Mouse (Mus musculus): ENCODE results near the gene Anapc5.

Anapc5 gene

DNA sequence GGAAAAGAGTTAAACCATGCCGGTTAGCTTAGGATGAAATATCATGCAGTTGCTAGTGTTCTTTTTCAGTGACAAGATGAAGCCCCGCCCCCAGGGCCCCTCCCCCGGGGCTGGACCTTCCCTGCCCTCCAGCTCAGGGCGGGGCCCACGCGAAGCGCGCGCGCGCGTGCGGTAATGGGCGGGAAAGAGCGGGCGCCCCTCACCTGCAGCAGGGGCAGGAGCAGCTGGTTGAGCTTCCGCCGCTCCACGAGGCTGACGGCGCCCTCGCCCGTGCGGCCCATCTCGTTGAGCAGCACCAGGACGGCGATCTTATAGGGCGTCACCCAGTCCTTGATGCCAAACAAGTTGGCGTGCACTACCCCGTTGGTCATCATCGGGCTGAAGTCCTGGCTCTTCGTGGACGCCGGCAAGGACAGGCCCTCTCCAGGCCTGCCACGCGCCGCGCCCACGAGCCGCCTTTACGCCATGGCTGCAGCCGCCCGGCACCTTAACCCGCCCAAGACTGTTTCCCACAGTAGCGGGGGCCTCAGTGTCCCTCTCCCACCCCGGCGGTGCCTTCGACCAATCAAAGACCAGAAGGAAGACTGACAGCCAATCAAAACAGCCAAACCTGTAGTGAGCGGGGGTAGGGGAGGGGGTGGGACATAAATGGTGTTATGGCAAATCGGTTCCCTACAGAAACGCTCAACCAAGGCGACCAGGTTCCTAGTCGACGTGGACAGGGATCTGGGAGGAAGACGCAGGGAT is at the start of gene Anapc5:
Gene Anapc5, minus strand, starts transcription at position 563 of the 747 bp plus-strand sequence.
- DNase-seq (ENCODE audit: low read depth, low spot score) = peak; percentile 97

DNA sequence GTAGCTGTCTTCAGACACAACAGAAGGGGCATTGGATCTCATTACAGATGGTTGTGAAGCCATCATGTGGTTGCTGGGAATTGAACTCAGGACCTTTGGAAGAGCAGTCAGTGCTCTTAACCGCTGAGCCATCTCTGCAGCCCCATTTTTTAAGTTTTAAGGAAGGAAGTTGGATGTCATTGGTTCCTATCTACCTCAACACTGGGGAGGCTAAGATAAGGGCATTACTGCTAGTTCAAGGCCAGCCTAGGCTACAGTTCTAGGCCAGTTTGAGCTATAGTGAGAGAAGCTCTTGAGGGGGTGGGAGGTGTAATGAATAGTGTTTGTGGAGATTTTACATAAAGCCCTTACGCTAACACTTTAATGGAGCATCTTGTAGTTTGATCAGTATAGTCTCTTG is 41.9 kb upstream of the Anapc5 start:
- no peak for DNase-seq (ENCODE audit: low read depth, low spot score)

DNA sequence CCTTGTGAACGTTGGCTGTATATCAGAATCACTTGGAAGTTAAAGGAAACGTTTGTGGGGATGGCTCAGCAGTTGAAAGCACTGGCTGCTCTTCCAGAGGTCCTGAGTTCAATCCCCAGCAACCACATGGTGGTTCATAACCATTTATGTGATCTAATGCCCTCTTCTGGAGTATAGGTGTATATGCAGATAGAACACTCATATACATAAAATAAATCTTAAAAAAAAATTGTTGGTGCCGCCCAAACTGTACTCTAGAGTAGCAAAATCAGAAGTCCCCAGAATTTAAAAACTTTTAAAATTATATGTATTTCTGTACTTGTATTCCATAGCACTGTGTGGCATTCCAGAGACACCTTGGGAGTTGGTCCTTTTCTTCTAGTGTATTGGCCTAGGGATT is 34.7 kb upstream of the Anapc5 start:
- DNase-seq (ENCODE audit: low read depth, low spot score) = no peak

DNA sequence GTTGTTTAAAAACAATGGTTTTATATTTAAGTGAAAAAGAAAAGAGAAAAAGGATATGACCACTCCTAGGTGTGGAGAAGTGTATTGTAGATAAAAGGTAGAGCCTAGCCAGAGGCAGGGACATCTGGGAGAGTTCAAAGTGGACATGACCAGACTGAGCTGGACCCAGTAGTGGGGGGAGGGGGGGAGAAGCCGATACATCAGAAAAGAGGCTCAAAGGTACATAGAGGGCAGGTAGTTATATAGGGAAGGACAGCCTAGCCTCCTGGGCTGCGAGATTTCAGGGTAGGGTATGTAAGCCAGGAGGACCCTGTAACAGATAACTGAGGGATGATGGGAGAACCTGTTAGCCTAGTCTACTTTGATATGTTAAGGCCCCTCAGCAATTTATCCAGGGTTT is 31.5 kb upstream of the Anapc5 start:
- DNase-seq (ENCODE audit: low read depth, low spot score) = no peak

DNA sequence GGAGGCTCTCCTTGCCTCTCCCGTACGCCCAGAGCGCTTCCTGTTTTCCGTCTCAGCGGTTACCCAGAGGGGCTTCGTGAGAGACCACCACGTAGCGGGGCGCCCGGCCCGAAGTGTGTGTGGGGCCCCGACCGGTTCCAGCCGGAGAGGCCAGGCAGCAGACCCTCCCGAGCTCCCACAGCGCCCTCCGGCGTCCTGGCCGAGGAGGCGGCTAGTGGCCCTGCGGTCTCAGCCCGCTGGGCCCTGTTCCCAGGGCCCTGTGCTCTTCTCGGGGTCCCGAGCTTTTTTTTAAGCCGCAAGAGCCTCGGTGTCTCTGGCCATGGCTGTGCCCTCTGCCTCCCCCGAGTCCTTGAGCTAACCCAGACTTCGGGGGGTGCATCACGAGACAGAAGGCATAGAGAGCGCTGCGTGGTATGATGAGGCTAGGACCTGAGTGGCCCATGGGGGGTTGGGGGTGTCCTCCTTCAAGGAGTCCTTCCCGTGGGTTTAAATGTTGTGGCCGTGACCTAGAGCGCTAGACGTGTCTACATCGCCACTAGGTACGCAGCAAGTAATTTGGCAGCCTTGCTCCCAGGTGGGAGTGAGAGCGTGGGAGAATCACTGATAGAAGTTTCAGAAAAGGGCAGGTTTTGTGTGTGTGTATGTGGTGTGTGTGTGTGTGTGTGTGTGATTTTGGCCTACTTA is 29.3 kb upstream of the Anapc5 start:
- no peak for DNase-seq (ENCODE audit: low read depth, low spot score)

DNA sequence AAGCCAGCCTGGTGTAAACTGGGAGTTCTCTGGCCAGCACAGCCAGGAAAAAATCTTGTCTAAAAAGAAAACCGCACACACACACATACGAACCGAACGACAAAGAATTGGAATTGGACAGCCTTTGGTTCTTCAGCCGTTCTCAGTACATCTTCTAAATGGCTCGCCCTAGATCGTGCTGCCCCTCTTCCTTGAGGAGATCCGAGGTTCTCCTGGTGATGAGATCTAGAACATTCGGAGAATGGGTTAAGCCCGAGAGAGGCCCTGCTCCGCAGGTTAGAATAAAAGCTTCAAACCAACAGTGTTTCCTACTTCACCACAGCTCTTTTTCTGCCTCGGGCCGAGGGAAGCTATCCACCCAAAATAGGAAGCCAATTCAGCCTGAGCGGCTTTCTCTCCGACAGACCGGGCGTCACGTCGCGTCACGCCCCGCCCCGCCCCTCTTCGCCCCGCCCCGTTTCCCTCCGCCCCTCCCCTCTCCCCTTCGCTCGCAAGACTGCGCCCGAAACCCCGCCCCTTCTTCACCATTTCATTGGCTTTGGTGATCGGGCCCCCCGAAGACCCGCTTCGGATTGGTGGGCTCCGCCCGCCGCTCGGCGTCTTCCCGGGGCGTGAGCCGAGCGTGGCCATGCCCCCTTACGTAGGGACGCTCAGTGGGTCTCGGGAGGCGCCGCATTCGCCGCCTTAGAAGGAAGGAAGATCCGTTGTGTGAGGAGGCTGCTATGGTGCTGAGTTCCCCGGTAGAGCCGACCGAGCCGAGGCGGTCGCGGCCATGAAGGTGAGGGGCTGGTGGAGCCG is 28.6 kb upstream of the Anapc5 start, which contains the start of gene Rnf34:
Gene Rnf34, plus strand, starts transcription at position 528 of the 798 bp plus-strand sequence.
- peak; percentile 97 for DNase-seq (ENCODE audit: low read depth, low spot score)

DNA sequence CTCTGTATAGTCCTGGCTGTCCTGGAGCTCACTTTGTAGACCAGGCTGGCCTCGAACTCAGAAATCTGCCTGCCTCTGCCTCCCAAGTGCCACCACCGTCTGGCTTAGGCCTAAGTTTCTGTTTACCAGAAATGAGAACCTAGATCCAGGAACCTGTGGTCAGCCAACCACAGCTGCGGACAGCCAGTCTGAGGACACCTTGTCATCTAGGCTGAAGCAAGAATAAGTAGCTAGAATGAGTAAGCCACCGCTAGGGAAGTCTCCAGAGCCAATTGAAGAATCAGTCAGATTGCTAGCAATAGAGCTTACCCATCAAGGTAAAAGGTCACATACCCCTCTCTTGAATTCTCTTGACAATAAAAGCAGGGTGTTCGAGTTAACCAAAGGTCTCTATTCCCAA is 22.7 kb upstream of the Anapc5 start:
- DNase-seq (ENCODE audit: low read depth, low spot score) = no peak

DNA sequence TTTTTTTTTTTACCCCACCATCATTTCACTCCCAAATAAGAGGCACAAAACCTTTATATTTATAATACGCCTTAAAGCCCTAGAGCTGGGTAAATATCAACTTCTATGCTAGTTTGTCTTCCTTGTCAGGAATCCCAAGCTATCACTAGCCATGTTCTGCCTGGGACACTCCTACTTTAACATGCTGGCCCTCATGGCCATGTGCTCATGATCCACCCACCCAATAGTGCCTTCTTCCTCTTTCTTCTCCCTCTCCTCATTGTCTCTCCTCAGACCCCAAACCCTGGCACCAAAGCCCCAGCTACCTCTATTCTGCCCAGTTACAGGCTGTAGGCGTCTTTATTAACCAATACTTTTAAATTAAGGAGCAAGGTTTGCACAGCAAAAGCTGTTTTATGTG is 20.0 kb upstream of the Anapc5 start:
- no peak for DNase-seq (ENCODE audit: low read depth, low spot score)

DNA sequence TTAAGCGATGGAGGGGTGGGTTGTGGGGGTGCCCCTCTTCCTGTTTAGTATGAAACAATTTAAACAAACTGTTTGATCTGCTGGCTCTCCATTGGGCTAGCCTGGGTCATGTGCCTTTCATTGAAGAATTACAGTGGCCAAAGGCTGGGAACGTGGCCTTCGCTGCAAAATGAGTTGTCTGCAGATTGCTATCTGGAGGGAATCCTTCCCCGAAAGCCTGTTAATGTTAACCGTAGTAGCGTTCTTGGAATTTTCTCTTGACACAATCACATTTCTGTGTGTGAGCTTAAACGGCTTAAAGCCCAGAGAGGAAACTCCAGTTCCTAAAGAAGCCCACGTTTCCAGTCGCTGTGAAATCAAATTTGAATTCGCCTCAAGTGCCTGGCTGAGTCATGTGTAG is 11.9 kb upstream of the Anapc5 start:
- DNase-seq (ENCODE audit: low read depth, low spot score) = no peak

DNA sequence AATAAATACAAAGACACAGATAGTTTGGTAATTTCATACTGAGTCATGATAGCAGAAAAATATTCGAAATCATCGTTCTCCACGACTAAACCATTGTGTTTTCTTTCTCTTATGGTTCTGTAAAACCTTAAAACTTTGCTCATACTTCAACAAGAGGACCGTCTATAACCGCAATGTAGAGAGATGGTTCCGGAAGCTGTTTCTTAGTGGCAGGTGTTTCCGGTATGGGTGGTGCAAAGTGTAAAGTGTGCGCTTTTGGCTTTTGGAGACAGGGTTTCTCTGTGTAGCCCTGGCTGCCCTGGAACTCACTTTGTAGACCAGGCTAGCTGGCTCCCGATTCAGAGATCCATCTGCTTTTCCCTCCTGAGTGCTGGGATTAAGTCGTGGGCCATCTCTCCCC is 11.4 kb upstream of the Anapc5 start:
- DNase-seq (ENCODE audit: low read depth, low spot score) = no peak

DNA sequence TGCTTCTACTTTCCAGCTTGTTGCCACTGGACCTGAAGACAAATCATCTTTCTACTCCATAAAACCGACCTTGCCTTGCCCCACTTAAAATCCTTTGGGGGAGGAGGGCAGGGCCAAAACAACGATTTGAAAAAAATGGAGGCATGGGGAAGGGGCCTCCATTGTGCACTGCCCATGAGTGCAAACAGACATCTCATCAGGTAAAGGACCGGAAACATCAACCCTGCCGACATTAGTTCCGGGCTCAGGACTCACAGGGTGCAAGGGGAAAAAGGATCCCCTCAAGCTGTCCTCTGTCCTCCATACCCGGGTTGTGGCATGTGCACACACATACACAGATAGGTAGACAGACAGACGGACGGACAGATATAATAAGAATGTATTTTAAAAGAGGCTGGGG is 4.0 kb upstream of the Anapc5 start:
- DNase-seq (ENCODE audit: low read depth, low spot score) = no peak

DNA sequence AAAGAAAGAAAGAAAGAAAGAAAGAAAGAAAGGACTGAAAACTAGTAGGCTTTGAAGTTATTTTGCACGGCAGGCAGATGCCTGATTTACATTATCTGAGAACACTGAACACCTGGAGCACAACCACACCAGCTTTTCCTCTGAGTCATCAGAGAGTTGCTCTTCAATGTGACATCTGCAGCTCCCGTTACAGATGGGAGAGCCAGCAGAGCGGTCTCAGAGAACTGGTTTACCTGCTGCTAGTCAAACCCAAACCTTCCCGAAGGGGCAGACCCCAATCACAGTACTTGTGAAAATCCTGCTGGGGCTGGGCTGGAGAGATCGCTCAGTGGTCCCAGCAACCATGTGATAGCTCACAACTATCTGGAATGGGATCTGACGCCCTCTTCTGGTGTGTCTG is 3.3 kb upstream of the Anapc5 start:
- no peak for DNase-seq (ENCODE audit: low read depth, low spot score)

DNA sequence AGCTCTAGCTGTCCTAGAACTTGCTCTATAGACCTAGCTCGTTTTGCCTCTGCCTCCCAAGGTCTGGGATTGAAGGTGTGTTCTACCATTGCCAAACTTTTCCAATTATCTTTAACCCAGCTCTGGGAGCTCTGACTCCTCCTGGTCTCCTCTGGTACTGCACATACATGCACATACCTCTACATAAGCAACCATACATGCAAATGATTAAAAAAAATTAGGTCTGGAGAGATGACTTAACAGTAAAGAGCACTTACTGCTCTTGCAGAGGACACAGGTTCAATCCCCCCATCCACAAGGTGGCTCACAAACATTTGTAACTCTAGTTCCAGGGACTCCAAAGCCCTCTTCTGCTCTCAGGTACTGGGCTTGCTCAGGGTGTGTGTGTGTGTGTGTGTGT is 2.8 kb upstream of the Anapc5 start:
- DNase-seq (ENCODE audit: low read depth, low spot score) = no peak

DNA sequence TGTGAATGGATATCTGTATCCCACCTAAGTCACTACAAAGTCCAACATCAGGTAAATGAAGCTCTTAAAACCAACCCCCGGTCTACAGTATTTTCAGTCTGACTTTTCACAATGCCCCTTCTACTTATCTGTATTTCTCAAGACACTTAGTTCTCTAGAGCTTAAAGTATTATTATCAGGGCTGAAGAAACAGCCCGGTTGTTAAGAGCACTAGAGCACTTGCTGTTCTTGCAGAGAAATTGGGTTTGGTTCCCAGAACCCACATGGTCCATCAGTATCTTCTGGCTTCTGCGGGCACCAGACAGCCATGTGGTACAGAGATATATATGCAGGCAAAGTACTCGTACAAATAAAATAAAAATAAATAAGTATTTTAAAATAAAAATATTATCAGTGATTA is 1.3 kb upstream of the Anapc5 start:
- no peak for DNase-seq (ENCODE audit: low read depth, low spot score)

DNA sequence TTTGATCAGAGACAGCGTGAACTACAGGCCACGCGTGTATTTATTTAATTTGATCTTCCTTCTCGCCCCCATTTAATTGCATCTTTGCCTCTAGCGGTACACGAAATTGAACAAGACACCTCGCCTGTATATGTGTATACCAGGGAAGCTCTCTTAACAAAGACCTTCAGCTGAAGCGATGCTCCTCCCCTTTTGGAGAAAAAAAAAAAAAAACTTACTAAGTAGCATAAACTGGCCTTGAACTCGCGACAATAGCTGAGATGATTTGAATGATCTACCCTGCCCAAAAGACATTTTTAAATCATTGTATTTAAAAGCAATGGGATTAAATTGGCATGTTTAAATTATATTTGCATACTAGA is 366 bp upstream of the Anapc5 start:
- no peak for DNase-seq (ENCODE audit: low read depth, low spot score)

DNA sequence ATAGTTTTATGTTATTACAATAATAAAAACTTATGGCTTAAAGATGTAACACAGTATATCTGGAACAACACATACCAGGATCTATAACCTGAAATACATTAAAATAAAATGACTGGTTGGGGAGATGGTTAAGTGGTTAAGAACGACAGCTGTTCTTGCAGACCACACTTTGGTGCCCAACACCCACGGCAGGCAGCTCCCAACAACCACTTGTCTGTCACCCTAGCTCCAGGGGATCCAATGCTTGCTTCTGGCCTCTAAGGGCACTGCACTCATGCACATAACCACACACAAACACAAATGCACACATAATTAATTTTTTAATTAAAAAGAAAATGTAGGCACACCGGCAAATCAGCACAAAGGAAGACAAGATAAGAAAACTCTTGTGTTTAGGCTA is 8.4 kb downstream of the Anapc5 start:
- DNase-seq (ENCODE audit: low read depth, low spot score) = no peak

DNA sequence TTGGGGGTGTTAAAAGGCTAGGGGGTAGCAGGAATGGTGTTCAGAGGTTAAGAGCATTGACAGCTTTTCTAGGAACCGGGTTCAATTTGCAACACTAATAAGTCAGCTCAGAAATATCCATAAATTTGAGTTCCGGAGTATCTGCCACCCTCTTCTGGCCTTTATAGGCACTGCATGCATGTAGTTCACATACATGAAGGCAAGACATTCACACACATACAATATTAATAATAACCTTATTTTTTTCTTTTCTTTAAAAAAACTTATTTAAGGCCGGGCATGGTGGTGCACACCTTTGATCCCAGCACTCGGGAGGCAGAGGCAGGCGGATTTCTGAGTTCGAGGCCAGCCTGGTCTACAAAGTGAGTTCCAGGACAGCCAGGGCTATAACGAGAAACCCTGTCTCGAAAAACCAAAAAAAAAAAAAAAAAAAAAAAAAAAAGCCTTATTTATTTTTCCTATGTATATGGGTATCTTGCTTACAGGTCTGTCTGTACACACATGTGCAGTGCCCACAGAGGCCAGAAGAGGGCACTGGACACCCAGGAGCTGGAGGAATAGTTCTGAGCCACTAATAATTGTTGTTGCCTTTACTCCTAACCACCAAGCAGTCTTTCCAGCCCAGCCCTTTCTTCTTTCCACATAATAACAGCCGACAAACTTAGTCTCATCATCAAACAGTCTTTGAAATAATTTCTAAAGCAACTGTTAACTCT is 9.6 kb downstream of the Anapc5 start:
- no peak for DNase-seq (ENCODE audit: low read depth, low spot score)

DNA sequence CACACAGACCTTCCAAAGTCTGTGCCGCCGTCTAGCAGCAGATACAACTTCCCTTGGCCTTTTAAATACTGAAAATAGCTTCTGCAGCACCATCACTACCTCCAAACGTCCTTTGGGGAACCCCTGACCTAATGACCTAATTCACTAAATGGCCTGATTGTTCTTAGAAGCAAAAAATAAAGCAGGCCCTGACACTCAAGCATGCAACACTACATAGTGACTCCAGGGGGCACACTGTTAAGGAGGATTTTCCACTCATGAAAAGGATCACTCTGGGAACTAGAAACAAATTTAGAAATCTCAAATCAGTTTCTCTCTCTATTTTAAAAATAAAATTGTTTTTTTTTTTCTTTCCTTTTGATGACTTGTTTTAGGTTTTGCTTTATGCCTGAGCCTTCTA is 15.6 kb downstream of the Anapc5 start:
- DNase-seq (ENCODE audit: low read depth, low spot score) = no peak

DNA sequence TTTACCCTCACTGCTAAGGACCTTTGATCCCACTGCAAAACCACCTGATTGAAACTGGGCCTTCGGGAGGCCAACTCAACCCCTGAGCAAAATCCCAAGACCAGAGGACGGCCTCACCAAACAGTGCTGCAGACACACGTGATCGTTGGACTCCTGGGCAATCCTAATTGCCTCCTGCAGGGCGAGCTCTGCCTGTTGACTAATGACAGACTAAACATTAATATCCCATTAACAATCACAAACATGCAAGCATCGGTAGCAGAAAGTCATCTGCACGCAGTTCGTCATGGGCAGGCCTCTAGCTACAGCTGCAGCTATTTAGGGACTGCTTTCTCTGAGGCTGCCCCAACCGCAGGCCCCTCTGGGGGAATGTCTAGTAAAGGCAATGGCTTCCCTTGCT is 18.4 kb downstream of the Anapc5 start:
- no peak for DNase-seq (ENCODE audit: low read depth, low spot score)

DNA sequence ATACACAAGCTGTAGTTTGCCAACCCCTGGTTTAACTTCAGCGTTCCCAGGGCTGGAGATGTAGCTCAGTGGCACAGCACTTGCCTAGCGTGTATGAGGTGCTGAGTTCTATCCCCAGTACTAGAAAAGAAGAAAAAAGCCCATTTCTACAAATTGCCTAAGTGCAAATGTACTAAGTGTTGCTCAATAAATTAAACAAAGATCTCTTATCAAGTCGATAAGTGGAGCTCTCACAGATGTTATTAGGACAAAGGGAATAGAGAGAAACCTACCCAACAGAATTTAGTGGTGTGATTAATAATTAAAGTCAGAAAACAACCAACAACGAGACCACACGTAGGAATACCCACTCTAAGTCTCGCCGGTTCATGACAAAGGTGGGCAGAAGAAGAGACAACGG is 19.5 kb downstream of the Anapc5 start:
- DNase-seq (ENCODE audit: low read depth, low spot score) = no peak

DNA sequence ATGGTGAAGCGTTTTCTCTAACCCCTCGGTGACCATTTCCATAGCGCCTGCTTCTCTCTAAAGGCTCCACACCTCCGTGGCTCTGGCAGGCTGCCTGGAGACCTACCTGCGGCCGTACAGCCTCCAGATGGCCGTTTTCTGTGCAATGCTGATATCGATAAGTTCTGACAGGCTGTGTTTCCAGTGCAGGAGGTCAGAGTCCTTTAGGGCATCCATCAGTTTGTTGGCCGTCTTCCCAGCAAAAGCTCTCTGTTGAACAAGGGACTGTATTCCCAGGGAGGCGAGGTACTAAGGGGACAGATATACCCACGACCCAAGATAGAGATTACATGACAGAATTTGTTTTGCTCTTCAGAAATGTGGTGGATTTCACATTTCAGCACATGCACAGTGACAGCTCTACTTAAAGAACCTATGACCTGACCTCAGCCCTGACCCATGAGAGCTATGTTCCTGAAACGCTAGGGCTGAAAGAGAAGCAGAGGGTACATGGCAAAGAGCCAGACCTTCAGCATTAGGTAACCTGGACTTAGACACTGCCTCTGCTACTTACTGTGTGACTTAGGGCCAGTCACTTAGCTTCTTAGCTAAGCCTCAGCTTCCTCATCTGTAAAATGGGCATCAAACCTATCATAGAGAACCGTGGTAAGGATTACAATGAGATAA is 20.7 kb downstream of the Anapc5 start:
- DNase-seq (ENCODE audit: low read depth, low spot score) = no peak

All from brain, embryonic 18.5 days (tissue).